Mouse (Mus musculus) midbrain, embryonic 14.5 days (tissue): ENCODE results near the gene Dlgap1. TPM values are rescaled to one million over a fixed set of nuclear protein-coding genes. Genes with fewer than 3 reads are reported as not detected.

Experiments used
- ATAC-seq: fragments of 200-750 bp; cut with Nextera tagmentation; 2 replicates; pipeline ENCODE4 v1.8.0; 2017; ENCODE audit warnings: moderate number of reproducible peaks, moderate library complexity; ENCODE audit not compliant: low FRiP score, low TSS enrichment
- DNase-seq: peaks from one replicate; pipeline ENCODE4 v3.0.0-alpha.2; 2015
- H3K27ac ChIP-seq: fragments of 300-500 bp; sonication (generic); replicated peaks from 2 replicates; pipeline ENCODE4 v1.5.1; 2014; ENCODE audit warnings: mild to moderate bottlenecking, low read depth, low read length, moderate library complexity
- H3K27me3 ChIP-seq: fragments of 300-500 bp; sonication (generic); 2 replicates; pipeline ENCODE4 v1.6.1; 2014; ENCODE audit warnings: low read length, control low read depth, mixed read lengths; ENCODE audit not compliant: control insufficient read depth, insufficient read depth
- H3K36me3 ChIP-seq: fragments of 300-500 bp; sonication (generic); 2 replicates; pipeline ENCODE4 v1.6.1; 2014; ENCODE audit warnings: low read length, control low read depth; ENCODE audit not compliant: control insufficient read depth, insufficient read depth
- H3K4me1 ChIP-seq: fragments of 300-500 bp; sonication (generic); 2 replicates; pipeline ENCODE4 v1.6.1; 2014; ENCODE audit warnings: mild to moderate bottlenecking, antibody characterized with exemption, low read length, control low read depth; ENCODE audit not compliant: control insufficient read depth, insufficient read depth
- H3K4me2 ChIP-seq: fragments of 300-500 bp; sonication (generic); 2 replicates; pipeline ENCODE4 v1.6.1; 2014; ENCODE audit warnings: mild to moderate bottlenecking, low read length, moderate library complexity
- H3K4me3 ChIP-seq: fragments of 300-500 bp; sonication (generic); replicated peaks from 2 replicates; pipeline ENCODE4 v1.5.1; 2014; ENCODE audit warnings: low read depth, low read length
- H3K9ac ChIP-seq: fragments of 300-500 bp; sonication (generic); replicated peaks from 2 replicates; pipeline ENCODE4 v1.6.1; 2014; ENCODE audit warnings: mild to moderate bottlenecking, low read length, moderate library complexity
- H3K9me3 ChIP-seq: fragments of 300-500 bp; sonication (generic); 2 replicates; pipeline ENCODE4 v1.6.1; 2016; ENCODE audit warnings: low read length, control low read depth, mixed read lengths; ENCODE audit not compliant: control insufficient read depth
- WGBS: fragments of 180-500 bp; shearing (Covaris S2); extraction: QIAGEN DNeasy Blood & Tissue Kit; methylation state at CpG from one replicate; pipeline ENCODE4 v1.1.7; 2014; 5-methylcytosine and 5-hydroxymethylcytosine counted together
- polyA plus RNA-seq: library from polyadenylated mRNA; unstranded; fragments of >200 nt; fragmentation: Nextera tagmentation; extraction: Ambion mirVana; gene quantifications from 2 replicates; pipeline ENCODE4 v1.2.1, GENCODE M21; 2014

Dlgap1 gene
- polyA plus RNA-seq, 1 experiment from 2014 or later, result 15.7 TPM

- 82% methylated on average over 6 of the region's 6 CpGs for WGBS
- no peak overlapping the region for H3K9ac ChIP-seq
- no peak overlapping the region for H3K4me3 ChIP-seq
- no peak overlapping the region for H3K27ac ChIP-seq
- H3K36me3 ChIP-seq, result no peaks in the 10 kb centered on the region
- no peaks in the 10 kb centered on the region for H3K9me3 ChIP-seq
- no peaks in the 10 kb centered on the region for H3K27me3 ChIP-seq
- DNase-seq (no peak), ATAC-seq (no peak)
- peaks cover 3% of the 10 kb centered on the region; the same call in 1 of the 2 replicates for H3K4me1 ChIP-seq
- H3K4me2 ChIP-seq, result no peak overlapping the region
These were observed 695.1 kb downstream of the Dlgap1 start for GRCm38 (mm10) chr17:70663992-70664391.

- Histone ChIP-seq H3K4me1 (peaks cover 3% of the 10 kb centered on the region; the same call in 1 of the 2 replicates), H3K9ac (no peak overlapping the region), H3K36me3 (no peaks in the 10 kb centered on the region), H3K4me2 (no peak overlapping the region), H3K27me3 (no peaks in the 10 kb centered on the region), H3K27ac (no peak overlapping the region), H3K4me3 (no peak overlapping the region), H3K9me3 (no peaks in the 10 kb centered on the region)
- DNase-seq, result peak; percentile 5
- 0 out of 2 replicates have a peak, but pooled peaks have one; percentile 25 for ATAC-seq
These were observed 695.7 kb downstream of the Dlgap1 start for GRCm38 (mm10) chr17:70664484-70665040.

- H3K4me3 ChIP-seq, result no peak overlapping the region
- H3K4me1 ChIP-seq, result no peaks in the 10 kb centered on the region
These were observed 705.1 kb downstream of the Dlgap1 start for GRCm38 (mm10) chr17:70673985-70674384.

GRCm38 (mm10) chr17:70676522-70676921, 707.6 kb downstream of the Dlgap1 start:
- ATAC-seq (no peak), DNase-seq (no peak)
- 45% methylated on average over 2 of the region's 2 CpGs for WGBS
- H3K27me3 ChIP-seq, result no peaks in the 10 kb centered on the region
- no peaks in the 10 kb centered on the region for H3K36me3 ChIP-seq
- H3K27ac ChIP-seq, result no peak overlapping the region
- no peak overlapping the region for H3K9ac ChIP-seq
- H3K4me1 ChIP-seq, result no peaks in the 10 kb centered on the region
- H3K9me3 ChIP-seq, result no peaks in the 10 kb centered on the region
- no peak overlapping the region for H3K4me2 ChIP-seq
- H3K4me3 ChIP-seq, result no peak overlapping the region

More at GRCm38 (mm10) chr17:70673985-70674384, 705.1 kb downstream of the Dlgap1 start:
- H3K9me3 ChIP-seq, result no peaks in the 10 kb centered on the region
- DNase-seq (no peak), ATAC-seq (no peak)
- H3K27me3 ChIP-seq, result no peaks in the 10 kb centered on the region
- no peak overlapping the region for H3K27ac ChIP-seq
- H3K9ac ChIP-seq, result no peak overlapping the region
- no peaks in the 10 kb centered on the region for H3K36me3 ChIP-seq
- no peak overlapping the region for H3K4me2 ChIP-seq
- WGBS, result 88% methylated on average over 13 of the region's 13 CpGs

- no peak overlapping the region for H3K4me3 ChIP-seq
These were observed 714.8 kb downstream of the Dlgap1 start for GRCm38 (mm10) chr17:70683561-70684167.

GRCm38 (mm10) chr17:70690174-70690573, 721.3 kb downstream of the Dlgap1 start:
- WGBS, result 88% methylated on average over 6 of the region's 6 CpGs
- no peak overlapping the region for H3K4me2 ChIP-seq

More at GRCm38 (mm10) chr17:70683561-70684167, 714.8 kb downstream of the Dlgap1 start:
- no peak overlapping the region for H3K4me2 ChIP-seq
- H3K9me3 ChIP-seq, result no peaks in the 10 kb centered on the region
- no peaks in the 10 kb centered on the region for H3K27me3 ChIP-seq
- H3K36me3 ChIP-seq, result no peaks in the 10 kb centered on the region
- WGBS, result 17% methylated on average over 15 of the region's 15 CpGs
- no peak overlapping the region for H3K9ac ChIP-seq
- H3K4me1 ChIP-seq, result no peaks in the 10 kb centered on the region
- peak; percentile 87 for DNase-seq
- H3K27ac ChIP-seq, result no peak overlapping the region
- peak; percentile 70; the same call in 1 of the 2 replicates for ATAC-seq

GRCm38 (mm10) chr17:70690598-70690997, 721.7 kb downstream of the Dlgap1 start:
- Histone ChIP-seq H3K27me3 (no peaks in the 10 kb centered on the region), H3K9ac (no peak overlapping the region), H3K4me2 (no peak overlapping the region), H3K9me3 (no peaks in the 10 kb centered on the region), H3K4me3 (no peak overlapping the region), H3K4me1 (no peaks in the 10 kb centered on the region), H3K27ac (no peak overlapping the region), H3K36me3 (no peaks in the 10 kb centered on the region)
- DNase-seq (no peak), ATAC-seq (no peak)
- 91% methylated on average over 8 of the region's 8 CpGs for WGBS

More at GRCm38 (mm10) chr17:70690174-70690573, 721.3 kb downstream of the Dlgap1 start:
- no peaks in the 10 kb centered on the region for H3K9me3 ChIP-seq
- no peak overlapping the region for H3K4me3 ChIP-seq
- no peaks in the 10 kb centered on the region for H3K36me3 ChIP-seq
- no peaks in the 10 kb centered on the region for H3K4me1 ChIP-seq
- no peak overlapping the region for H3K27ac ChIP-seq
- no peak overlapping the region for H3K9ac ChIP-seq
- no peaks in the 10 kb centered on the region for H3K27me3 ChIP-seq
- no peak for ATAC-seq
- no peak for DNase-seq

GRCm38 (mm10) chr17:70706976-70707818, 738.3 kb downstream of the Dlgap1 start:
- WGBS, result 4% methylated on average over 28 of the region's 28 CpGs
- DNase-seq (peak; percentile 89), ATAC-seq (peak; percentile 68)
- Histone ChIP-seq H3K4me1 (peaks cover 4% of the 10 kb centered on the region; the same call in 1 of the 2 replicates), H3K9me3 (no peaks in the 10 kb centered on the region), H3K36me3 (no peaks in the 10 kb centered on the region), H3K27ac (no peak overlapping the region), H3K4me3 (peak overlapping the region; percentile 20), H3K4me2 (peak overlapping the region; percentile 60), H3K27me3 (no peaks in the 10 kb centered on the region; the same call in 1 of the 2 replicates), H3K9ac (peak overlapping the region; percentile 21; the same call in 1 of the 2 replicates)
